Mouse (Mus musculus) spleen, postnatal 14 days (tissue): Measurements from ENCODE around the gene Gtf2ird1.
"Not testable (repeated sequence)": the region's sequence is repeated elsewhere in the genome, so short reads cannot be mapped to it uniquely, and the experiment has no call there.

Experiments used
- DNase-seq, 2 experiments: peaks; one replicate each; pipeline ENCODE4 v3.0.0; 2021 to 2022; ENCODE audit warnings: low spot score in 2 of 2

Gtf2ird1 gene

DNA sequence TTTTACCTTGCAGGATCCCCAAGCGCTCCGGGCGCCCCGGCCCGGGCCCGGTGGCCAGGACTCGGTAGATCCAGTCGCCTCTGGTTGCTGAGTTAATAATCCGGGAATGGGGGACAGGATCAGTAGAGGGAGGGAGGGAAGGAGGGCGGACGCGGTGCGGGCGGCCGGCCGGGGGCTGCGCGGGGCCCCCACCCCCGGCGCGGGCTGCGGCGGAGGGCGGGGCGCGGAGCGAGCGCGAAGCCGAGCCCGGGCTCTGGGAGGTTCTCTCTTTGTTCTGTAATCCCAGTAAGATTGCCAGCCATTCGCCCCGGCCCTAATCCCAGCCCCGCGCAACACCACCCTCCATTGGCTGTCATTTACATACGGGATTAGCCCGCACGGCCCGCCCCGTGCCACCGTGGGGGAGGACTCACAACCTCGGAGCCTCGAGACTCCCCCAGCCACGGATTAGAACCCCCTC is at the start of gene Gtf2ird1:
Gene Gtf2ird1, minus strand, starts transcription at position 214 of the 460 bp plus-strand sequence.
- DNase-seq, result peak in 1 of 2 experiments; percentile 14

DNA sequence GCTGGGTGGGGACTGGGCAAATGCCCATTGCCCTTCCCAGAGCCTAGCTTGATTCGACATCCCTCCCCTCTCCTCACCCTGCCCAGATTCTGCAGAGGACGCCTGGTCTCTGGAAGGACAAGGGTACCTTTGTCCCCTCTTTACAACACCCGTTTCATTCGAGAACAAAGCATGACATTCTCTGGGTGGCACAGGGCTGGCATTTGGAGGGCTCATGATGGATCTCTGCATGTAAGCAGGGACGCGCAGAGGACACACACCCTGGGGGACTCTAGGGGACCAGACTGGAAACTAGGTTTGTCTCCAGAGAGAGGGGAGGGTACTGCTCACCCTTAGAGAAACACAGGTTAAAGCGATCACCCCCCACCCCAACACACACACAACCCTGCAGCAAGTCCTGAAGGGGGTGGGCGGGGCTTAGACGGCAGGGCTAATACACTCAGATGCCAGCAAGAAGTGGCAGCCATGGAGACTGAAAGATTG is 49.3 kb upstream of the Gtf2ird1 start:
- no peak for DNase-seq

- no peak for DNase-seq
Observed at GRCm38 (mm10) chr5:134502591-134502990, 46.1 kb upstream of the Gtf2ird1 start.

DNA sequence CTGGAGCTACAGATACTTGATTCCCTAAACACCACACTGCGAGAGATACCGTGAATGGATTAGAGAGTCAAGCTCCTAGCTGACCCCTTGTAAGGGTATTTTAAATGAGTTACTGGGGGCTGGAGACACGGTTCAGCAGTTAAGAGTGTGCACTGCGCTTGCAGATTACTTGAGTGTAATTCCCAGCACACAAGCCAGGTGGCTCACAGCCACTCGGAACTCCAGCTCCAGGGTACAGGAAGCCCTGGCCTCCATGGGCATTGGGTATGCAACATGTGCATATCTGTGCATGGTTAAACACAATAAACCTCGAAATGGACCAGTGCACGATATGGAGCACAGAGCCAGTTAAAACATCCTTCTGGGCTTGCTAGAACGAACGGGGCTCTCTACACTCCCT is 44.9 kb upstream of the Gtf2ird1 start:
- no peak for DNase-seq

GRCm38 (mm10) chr5:134500681-134501080 is 44.2 kb upstream of the Gtf2ird1 start:
- DNase-seq, result no peak

GRCm38 (mm10) chr5:134500062-134500461 is 43.5 kb upstream of the Gtf2ird1 start:
- DNase-seq, result peak in 1 of 2 experiments; percentile 48

DNA sequence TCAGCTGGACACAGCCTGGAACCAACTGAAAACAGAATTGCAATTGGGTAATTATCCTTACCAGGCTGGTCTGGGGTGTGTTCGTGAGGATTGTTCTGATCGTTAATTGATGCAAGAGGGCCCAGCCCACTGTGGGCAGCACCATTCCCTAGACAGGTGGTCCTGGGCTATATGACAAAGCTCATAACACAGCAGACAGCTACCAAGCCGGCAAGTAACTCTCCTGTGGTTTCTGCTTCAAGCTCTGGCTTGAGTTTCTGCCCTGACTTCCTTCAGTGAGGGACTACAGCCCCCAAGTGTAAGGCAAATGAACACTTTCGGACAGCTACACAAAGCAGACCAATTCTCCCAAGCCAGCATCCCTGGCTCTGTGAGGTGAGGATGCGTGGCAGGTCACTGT is 40.5 kb upstream of the Gtf2ird1 start:
- no peak for DNase-seq

DNA sequence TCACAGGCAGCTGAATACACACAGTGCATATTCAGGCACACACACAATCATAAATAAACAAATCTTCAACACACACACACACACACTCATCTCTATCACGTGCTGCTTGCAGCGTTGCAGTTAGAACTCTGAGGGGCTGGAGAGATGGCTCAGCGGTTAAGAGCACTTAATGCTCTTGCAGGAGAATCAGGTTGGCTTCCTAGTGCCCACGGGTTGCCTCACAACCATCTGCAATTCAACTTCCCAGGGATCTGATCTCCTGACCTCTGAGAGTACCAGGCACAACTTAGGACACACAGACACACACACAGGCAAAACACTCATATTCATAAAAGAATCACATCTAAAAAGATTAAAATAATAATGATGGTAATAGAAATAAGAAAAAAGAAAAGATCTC is 39.3 kb upstream of the Gtf2ird1 start:
- no peak for DNase-seq

DNA sequence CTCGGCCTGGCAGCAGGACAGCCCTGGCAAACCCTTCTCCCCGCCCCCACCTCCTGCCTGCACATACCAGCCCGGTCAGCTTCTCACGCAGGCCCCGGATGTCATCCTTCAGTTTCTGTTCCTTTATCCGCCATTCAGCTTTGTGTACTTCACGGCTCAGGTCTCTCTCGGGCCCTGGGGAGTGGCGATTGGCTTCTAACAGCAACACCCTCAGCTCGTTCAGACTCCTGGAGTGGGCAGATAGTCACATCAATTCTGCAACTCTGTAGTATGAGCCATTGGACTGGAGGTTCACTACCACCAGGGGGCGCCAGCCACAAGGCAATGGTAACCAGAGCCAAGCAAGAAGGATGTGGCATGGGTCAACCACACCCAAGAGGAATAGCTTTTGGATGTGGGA is 37.6 kb upstream of the Gtf2ird1 start:
- peak; percentile 78 to 90 for DNase-seq

- no peak for DNase-seq
Observed at GRCm38 (mm10) chr5:134492956-134493355, 36.4 kb upstream of the Gtf2ird1 start.

DNA sequence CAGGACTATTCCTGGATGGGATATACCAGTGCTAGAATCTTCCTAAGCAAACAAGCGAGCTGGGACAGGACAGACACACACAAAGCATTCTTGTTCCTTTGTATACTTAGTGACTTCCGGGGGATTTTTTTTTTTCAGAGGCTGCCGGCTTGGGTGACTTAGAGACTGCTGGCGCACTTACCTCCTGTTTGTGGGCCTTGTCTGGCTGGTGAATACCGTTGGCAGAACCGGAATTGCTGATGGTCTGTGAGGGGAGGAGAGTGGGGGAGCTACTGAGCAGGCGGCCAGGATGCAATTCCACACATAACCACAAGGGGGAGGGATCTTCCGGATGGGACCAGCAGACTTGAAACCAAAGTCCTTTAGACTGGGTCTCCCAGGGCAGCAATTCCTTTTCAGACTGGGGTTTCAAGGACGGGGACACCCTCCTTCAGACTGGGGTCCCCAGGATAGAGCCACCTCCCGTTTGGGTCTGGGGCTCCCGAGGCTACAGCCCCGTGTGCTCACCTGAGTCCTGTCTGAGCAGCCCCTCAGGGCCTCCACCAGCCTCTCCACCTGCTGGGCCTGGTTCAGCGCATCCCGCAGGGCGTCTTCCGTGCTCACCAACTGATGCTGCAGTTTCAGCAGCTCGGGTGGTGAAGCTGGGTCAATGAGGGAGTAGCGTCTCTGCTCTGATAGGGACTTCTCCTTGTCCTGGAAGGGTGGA is 35.3 kb upstream of the Gtf2ird1 start:
- DNase-seq, result peak; percentile 71 to 84

DNA sequence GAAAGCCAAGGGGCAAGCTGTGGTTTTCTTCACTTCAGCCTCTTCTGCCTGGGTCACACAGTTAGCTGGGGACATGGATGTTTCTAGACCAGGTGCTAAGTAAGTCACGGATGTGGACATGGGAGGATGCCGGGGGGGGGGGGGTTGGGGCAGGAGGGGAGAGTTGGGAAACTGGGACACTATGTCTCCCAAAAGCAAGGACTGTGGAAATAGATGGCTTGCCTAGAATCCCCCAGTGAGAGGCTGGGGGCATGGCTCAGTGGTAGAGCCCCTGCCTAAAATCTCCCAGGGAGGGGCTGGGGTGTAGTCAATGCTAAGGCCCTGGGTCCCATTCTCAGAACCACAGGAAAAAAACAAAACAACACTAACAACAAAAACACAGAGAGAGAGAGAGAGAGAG is 34.7 kb upstream of the Gtf2ird1 start:
- DNase-seq, result no peak

DNA sequence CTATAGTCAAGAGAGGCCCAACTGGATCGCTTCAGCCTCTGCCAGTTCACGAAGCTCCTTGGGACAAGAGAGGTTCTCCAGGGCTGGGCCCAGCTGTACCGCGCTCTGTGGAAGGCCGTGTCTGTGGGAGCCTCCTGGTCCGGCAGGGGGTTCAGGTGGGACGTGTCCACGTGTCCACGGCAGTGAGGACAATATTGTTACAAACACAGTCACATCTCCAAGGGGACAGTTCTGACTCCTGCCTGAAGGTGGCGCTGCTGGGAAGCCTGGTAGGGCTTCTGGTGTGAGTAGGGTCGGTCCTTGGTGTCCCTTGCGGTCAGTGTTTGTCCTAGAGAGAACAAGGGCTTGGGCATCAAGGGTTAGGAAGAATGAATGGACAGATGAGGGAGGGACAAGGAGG is 33.9 kb upstream of the Gtf2ird1 start:
- DNase-seq, result peak in 1 of 2 experiments; percentile 31

GRCm38 (mm10) chr5:134489583-134489982 is 33.1 kb upstream of the Gtf2ird1 start:
- peak in 1 of 2 experiments; percentile 37 for DNase-seq

DNA sequence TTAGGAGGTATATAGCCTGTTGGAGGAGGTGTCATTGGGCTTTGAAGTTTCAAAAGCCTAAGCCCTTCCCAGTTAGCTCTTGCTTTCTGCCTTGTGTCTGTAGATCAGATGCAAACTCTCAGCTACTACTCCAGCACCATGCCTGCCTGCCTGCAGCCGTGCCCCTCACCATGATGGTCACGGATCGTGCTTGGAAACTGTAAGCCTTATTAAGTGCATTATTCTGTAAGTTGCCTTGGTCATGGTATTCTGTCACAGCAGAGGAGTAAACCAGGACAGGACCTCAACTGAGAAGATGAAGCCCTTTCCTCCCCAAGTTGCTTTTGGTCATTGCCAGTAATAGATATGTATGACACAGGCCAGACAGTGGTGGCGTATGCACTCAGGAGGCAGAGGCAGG is 32.1 kb upstream of the Gtf2ird1 start:
- no peak for DNase-seq

GRCm38 (mm10) chr5:134488042-134488441 is 31.5 kb upstream of the Gtf2ird1 start:
- no peak for DNase-seq

DNA sequence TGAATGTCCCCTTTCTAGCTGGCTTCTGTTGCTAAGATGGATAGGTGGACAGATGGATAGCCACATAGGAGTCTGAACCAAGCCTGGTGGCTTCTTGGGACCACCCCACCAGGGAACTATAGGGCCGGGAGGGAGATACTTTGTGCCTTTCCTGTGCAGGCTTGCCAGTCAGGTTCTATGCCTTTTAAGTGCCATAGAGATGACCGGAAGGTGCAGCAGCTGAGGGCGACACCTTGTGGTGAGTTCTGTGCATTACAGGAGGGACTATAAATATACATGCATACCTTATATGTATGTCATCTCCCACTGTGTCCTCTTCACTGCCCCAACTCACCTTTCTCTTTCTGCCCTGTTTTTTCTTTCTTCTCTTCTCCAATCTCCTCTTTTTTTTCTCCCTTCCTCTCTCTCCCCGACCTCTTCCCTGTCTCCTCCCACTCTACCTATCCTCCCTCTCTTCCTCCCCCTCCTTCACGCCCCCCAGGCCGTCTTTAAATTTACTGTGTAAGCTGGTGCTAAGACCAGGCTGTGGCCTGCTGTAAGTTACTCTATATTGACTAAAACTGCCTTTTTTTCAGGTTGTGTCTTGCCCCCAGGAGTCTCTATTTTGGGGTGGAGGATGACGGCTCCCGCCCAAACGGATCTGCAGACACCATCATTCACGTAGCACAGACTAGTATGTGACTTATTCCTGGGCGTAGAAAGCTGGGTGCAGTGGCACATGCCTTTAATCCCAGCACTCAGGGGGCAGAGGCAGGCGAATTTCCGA is 29.6 kb upstream of the Gtf2ird1 start:
- DNase-seq, result peak; percentile 40 to 65

DNA sequence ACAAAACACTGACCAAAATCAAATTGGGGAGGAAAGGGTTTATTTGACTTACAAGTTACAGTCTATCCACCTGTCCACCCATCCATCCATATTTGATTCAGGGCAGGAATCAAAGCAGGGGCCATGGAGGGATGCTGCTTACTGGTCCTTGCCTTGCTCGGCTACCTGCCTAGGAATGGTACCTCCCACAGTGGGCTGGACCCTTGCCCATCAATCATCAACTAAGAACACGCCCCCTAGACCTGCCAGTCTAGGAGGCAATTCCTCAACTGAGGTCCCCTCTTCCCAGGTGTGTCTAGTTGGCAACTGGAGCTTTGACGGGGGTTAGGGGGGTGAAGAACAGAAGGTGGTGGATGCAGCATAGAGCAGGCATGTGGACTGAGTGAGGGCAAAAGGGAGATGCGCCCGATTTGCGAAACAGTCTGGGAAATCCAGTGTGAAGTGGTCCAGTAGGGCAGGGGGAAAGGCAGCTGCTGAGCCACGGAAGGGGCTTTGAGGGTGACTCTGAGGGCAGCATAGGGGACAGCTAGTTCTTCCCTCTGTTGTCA is 28.7 kb upstream of the Gtf2ird1 start:
- DNase-seq, result no peak

DNA sequence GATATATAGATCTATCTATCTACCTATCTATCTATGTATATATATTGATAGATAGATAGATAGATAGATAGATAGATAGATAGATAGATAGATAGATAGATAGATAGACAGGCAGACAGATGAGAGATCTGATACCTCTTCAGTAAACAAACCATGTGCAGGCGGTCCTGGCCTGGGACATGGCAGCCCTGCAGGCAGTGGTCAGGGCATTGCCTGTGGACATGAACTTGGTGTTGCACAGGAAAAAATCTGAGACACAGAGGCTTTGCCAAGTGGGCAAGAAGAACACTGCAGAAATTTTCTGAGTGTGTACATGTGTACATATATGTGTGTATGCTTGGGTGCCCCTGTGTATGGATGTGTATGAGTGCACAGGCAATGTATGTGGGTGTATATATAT is 26.8 kb upstream of the Gtf2ird1 start:
- no peak for DNase-seq

DNA sequence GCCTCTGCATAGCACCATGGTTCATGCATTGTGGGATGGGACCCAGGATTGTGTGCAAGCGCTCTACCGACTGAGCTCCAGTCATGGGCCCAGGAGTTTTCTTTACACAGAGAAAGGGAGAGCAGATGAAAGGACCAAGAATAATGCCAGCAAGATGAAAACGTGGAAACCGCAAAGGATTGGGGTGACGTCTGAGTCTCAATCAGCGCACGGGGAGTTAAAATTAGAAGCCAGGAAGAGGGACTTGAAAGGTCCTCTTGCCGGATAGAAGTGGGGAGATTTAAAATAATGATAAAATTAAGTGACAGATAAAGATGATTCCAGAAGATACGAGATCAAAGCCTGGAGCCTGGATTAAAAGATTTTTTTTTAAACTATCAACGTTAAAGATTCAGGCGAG is 25.8 kb upstream of the Gtf2ird1 start:
- DNase-seq, result no peak

GRCm38 (mm10) chr5:134478886-134479285 is 22.4 kb upstream of the Gtf2ird1 start:
- not testable (repeated sequence) for DNase-seq

- DNase-seq, result not testable (repeated sequence)
Observed at GRCm38 (mm10) chr5:134475686-134476085, 19.2 kb upstream of the Gtf2ird1 start.
